Mouse (Mus musculus): ENCODE data around the gene Hba-x.

Gene Hba-x

GRCm38 (mm10) chr11:32276347-32276746 is at the start of gene Hba-x:
Hba-x (plus strand) TSS chr11:32276400.
- in situ Hi-C loops (cut with MseI, MboI): no loop called here

- in situ Hi-C loops (cut with MseI, MboI): no loop called here
These were observed 49.2 kb upstream of the Hba-x start for GRCm38 (mm10) chr11:32227041-32227440.

GRCm38 (mm10) chr11:32227555-32227954 is 48.6 kb upstream of the Hba-x start:
- in situ Hi-C loops (cut with MseI, MboI): no loop called here

DNA sequence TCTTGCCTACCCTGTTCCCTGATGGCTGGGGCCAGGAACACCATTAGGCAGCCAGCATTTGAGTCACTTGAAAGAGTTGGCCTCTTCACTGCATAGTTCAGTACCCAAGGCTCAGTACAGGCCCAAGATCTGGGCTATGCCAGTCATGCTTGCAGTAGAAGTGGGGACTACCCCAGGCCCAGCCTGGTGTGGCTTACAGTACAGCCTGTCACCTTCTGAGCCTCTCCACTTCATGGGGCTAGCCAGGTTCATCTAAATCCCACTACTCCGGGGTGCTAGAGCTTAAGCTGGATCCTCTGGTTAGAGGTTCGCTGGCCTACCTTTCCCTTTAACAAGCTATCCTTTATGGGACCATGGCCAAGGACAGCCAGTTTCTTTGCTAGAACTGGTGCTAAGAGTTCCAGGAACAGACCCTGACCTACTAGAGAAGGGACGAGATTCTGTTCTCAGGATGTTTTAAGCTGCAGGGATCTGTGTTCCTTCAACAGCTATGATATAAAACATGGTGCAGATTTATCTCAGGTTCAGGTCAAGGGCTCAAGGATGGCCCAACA is 47.8 kb upstream of the Hba-x start:
- in situ Hi-C loops (cut with MseI, MboI): no loop called here

DNA sequence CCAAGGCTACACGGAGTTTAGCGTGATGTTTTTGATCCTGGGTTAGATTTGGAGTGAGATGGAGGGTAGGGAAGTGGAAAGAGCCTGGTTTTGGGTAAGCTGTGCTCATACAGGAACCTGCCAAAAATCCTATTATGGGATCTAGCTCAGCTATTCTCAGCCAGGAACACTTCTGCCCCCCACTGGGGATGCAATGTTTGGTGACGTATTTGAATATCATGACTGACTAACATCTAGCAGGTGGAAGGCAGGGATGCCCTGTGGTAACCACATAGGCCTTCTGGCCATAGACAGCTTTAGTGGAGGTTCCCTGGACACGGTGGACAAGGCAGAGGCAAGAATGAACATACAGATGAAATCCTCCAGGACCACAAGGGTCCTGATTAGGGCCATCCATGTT is 46.0 kb upstream of the Hba-x start:
- in situ Hi-C loops (cut with MseI, MboI): no loop called here

- in situ Hi-C loops (cut with MseI, MboI): no loop called here
These were observed 45.1 kb upstream of the Hba-x start for GRCm38 (mm10) chr11:32231125-32231524.

GRCm38 (mm10) chr11:32232848-32233247 is 43.4 kb upstream of the Hba-x start:
- in situ Hi-C loops (cut with MseI, MboI): no loop called here

- in situ Hi-C loops (cut with MseI, MboI): no loop called here
These were observed 42.3 kb upstream of the Hba-x start for GRCm38 (mm10) chr11:32233895-32234294.

GRCm38 (mm10) chr11:32234816-32235485 is 41.2 kb upstream of the Hba-x start:
- in situ Hi-C loops (cut with MseI, MboI): no loop called here

DNA sequence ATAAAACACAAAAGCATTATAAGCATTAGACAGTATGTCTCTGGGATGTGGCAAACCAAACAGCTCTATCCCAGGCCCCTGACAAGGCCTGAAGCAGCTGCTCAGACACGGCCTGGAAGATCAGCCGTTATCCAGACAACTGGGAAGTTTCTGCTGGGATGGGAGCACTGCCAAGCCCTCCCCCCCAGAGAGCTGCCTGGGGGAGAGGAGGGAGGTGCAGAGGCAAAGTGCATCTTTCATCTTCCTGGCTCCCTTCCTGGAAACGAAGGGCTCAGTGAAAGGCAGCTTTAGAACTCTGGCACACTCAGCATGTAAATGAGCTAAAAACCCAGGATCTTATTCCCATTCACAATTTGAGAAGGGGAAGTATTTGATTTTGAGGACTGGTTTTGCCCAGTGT is 40.6 kb upstream of the Hba-x start:
- in situ Hi-C loops (cut with MseI, MboI): no loop called here

- in situ Hi-C loops (cut with MseI, MboI): no loop called here
These were observed 40.1 kb upstream of the Hba-x start for GRCm38 (mm10) chr11:32236132-32236531.

GRCm38 (mm10) chr11:32236712-32237410 is 39.3 kb upstream of the Hba-x start:
- in situ Hi-C loops (cut with MseI, MboI): no loop called here

- in situ Hi-C loops (cut with MseI, MboI): no loop called here
These were observed 38.8 kb upstream of the Hba-x start for GRCm38 (mm10) chr11:32237411-32237795.

DNA sequence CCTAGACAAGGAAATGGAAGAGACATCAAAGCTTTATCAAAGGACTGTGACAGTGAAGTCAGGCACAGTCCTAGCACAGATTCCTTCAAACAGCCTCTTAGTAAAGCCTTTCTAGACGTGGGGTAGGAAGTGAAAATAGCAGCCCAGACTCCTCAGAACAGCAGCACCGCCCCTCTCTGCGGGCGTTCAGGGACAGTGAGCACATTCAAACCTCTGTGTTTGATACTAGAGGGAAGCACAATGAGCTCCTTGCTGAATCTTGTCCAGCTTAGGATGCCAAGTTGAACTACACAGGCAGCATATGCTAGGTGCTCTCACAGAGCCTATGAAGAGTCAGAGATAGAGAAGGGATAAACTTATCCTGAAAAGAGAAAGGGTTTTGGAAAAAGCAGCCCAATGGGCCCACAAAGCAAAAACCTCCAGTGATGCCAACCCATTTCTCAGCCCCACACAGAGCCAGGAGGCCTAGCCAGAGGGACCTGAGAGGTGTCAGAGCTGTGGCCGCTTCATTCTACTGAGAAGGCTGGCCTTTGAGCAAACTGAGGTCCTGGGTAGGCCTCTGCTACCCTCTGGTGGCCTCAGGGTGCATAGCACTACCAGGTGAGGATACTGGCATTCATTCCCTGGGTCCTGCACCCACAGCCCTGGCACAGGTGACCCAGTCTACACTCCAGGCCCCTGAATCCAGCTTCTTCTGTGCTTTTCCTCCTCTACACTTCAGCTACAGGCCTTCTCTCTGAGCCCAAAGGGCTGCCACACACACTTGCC is 37.9 kb upstream of the Hba-x start:
- in situ Hi-C loops (cut with MseI, MboI): no loop called here

- in situ Hi-C loops (cut with MseI, MboI): no loop called here
These were observed 34.8 kb upstream of the Hba-x start for GRCm38 (mm10) chr11:32241391-32241790.

DNA sequence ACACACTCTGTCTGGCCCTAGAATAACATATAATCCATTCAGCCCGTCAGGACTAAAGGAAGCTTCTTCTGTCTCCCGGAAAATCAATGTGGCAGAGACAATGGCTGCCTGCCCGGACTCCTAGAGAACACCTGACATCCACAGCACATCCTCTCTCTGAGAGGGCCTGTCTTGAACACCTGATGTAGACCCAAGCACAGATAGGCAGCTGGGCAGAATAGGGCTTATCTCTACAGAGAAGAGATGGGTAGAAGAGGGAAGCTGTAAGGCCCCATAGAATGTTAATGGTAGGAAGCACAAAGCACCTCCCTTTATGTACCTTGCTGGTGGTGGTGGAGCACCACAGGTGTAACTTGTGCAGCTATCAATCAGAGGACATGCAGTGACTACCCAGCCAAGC is 34.0 kb upstream of the Hba-x start:
- in situ Hi-C loops (cut with MseI, MboI): no loop called here

DNA sequence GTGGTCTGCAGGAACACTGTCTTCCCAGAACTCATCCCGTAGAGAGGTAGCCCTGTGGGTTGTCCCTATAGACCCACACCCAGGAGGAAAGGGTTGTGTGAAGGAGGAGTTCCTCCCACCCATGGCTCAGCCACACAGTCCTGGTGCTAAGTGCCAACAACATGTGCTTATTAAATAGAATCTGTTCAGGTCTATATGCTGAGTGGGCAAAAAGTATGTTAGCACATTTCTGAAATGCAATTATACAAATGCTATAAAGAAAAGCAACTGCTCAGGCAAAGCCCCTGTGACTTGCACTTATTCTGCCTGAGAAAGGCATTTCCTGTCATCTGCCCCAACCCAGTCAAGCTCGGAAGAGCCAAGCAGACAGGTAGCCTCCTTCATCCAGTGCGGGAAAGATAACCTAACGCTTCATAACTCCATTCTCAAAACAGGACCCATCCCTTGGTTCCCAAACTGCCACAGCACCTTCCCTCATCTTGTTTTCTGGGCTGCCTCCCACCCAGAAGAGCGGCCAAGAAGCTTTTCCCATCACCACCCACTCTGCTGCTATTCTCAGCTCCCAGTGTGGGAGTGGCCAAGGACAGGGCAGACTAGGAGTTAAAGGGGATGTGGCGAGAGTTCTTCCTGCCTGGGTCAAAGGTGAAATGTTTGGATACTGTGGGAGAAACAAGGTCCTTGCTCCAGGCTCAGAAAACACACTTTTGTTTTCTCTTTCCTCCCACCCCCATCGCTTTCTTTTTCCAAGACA is 32.8 kb upstream of the Hba-x start:
- in situ Hi-C loops (cut with MseI, MboI): no loop called here

GRCm38 (mm10) chr11:32244064-32244463 is 32.1 kb upstream of the Hba-x start:
- in situ Hi-C loops (cut with MseI, MboI): no loop called here

DNA sequence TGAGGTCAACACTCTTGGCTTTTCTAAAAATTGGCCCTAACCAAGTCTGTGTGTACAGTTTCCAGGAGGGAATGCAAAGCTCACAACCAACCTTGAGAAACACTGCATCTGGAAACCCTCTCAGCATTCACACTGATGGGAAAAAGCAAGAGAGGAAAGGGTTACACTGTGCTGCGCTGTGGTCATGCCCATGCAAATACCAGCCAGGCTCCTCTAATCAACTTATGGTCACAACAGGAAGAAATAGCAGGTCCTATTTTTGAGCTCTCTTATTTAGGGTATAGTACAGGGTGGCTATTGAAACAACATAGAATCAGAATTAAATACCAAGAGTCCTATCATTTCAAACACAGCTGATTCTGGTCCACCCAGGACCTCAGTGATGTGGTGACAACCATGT is 31.6 kb upstream of the Hba-x start:
- in situ Hi-C loops (cut with MseI, MboI): no loop called here

- in situ Hi-C loops (cut with MseI, MboI): no loop called here
These were observed 30.6 kb upstream of the Hba-x start for GRCm38 (mm10) chr11:32245614-32246013.

DNA sequence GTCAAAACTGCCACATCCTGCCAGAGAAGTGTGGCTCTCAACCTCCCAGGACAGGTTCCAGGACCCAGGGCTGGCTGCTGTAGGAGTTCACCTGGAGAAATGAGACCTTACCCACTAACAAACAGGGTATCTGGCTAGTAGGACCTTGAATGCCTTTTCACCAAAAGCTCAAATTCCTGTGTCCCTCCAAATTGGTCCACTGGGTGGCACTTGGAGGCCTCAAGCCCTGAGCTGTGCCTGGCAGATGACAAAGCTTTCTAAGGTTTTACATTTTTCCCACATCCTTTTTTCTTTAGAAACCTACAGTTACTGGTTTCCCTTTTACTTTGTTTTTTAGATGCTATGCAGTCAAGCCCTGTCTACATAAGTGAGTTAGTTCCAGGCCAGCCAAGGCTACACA is 29.1 kb upstream of the Hba-x start:
- in situ Hi-C loops (cut with MseI, MboI): no loop called here

DNA sequence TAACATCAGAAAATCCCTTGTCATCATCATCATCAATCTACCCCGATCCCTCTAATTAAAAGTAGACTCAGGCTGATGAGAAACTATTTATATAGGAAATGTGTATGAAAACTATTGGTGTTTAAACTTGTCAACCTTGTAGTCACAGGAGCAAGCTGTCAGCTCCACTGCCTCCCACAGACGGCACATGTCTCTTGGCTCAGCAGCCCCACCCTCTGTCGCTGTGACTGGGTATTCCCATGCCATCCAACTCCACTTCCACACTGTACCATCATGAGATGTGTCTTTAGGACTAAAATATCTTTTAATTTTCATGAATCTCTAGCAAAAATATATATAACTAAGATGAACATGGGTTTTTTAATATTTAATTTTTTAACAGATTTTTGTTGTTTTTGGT is 27.9 kb upstream of the Hba-x start:
- in situ Hi-C loops (cut with MseI, MboI): no loop called here

Measured in mouse trophoblast stem cell (cell line).